Mouse (Mus musculus): ENCODE data around the gene Ttll6. TPM values are rescaled to one million over a fixed set of nuclear protein-coding genes. Genes with fewer than 3 reads are reported as not detected.
A peak's percentile ranks its signal among the peaks of the same experiment; 100 is the strongest.

Ttll6 gene
- polyA plus RNA-seq, 1 experiment = not detected

DNA sequence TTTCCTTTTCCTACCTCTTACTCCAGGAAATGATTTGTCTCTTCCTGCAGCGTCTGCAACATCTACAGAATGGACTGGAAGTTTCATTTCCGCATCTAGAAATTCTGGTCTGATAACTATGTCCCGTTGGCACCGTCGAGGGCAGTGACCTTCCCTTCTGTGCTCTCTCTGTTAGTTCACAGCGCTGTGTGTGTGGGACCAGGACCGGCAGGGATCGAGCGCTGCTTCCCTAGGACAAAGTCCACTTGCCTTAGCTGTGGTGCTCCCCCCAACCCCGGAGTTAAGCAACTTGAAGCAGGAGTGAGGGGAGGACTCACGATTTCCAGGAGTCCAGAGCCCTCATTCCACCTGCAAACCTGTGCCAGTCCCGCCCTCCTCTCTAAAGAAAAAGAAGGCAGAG lies 31.2 kb downstream of the Ttll6 start:
- no peaks in the 10 kb centered on the region for H3K36me3 ChIP-seq (ENCODE audit: control insufficient read depth, insufficient read depth, low read length)

DNA sequence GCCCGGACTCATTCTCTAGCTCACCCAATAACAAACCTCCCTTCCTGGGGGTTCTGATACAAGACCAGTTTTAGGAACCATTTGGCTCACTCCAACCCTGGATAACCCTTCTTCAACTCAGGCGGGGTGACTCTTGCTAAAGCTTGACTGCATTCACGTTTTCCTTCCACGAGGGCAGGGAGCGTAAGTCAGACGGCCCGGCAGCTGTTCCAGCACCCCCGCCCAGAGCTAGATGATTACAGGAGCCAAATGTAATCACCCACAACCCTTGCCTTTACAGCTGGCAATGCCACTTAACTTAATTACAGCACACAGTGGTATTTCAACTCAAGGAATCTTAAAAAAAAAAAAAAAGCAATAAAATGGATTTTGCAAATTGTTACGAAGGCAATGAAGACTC lies 34.5 kb downstream of the Ttll6 start:
- Histone ChIP-seq H3K4me3 (ENCODE audit: low read depth, low read length) (no peak overlapping the region), H3K27ac (ENCODE audit: insufficient read depth, low read depth, low read length) (no peak overlapping the region), H3K27me3 (ENCODE audit: control insufficient read depth, insufficient read depth, low read length) (peaks cover 65% of the 10 kb centered on the region), H3K36me3 (ENCODE audit: control insufficient read depth, insufficient read depth, low read length) (no peaks in the 10 kb centered on the region), H3K4me1 (ENCODE audit: control insufficient read depth, insufficient read depth, insufficient read length, low read length) (peaks cover 2% of the 10 kb centered on the region; the same call in 1 of the 2 replicates)
- TF ChIP-seq CTCF (IDR thresholded peaks at IDR 0.05; ENCODE audit: extremely low read depth, insufficient read length, insufficient replicate concordance, low read depth, low read length) (no peak), POLR2A (IDR thresholded peaks at IDR 0.05; ENCODE audit: low read depth, low read length) (no peak)
- 21% methylated on average over 9 of the region's 9 CpGs for WGBS

More for the DNA sequence above, 31.2 kb downstream of the Ttll6 start:
- H3K27me3 ChIP-seq (ENCODE audit: control insufficient read depth, insufficient read depth, low read length) = peaks cover 34% of the 10 kb centered on the region
- no peak overlapping the region for H3K4me3 ChIP-seq (ENCODE audit: low read depth, low read length)
- no peak overlapping the region for H3K27ac ChIP-seq (ENCODE audit: insufficient read depth, low read depth, low read length)
- no peak for TF ChIP-seq CTCF (IDR thresholded peaks at IDR 0.05; ENCODE audit: extremely low read depth, insufficient read length, insufficient replicate concordance, low read depth, low read length)
- TF ChIP-seq POLR2A (IDR thresholded peaks at IDR 0.05; ENCODE audit: low read depth, low read length) = no peak
- WGBS = 24% methylated on average over 12 of the region's 12 CpGs
- H3K4me1 ChIP-seq (ENCODE audit: control insufficient read depth, insufficient read depth, insufficient read length, low read length) = no peaks in the 10 kb centered on the region; the same call in 1 of the 2 replicates

DNA sequence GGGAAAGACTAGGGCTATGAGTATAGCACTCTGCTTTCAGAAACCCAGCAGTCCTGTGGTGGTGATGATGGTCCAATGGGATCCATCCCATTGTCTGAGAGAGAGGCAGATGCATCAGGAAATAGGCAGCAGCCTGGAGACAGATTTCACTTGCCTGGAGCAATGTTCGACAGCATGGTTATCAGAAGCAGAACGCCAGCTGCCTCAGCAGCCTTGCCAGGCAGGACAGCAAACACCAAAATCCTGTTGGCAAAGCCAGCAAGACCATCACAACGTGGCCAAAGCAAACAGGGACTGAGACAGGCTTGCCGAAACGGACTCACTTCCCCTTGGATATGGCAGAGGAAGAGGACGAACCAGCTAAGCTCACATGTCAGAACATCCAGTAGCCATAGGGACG lies 35.4 kb downstream of the Ttll6 start:
- Histone ChIP-seq H3K27me3 (ENCODE audit: control insufficient read depth, insufficient read depth, low read length) (peaks cover 67% of the 10 kb centered on the region), H3K4me1 (ENCODE audit: control insufficient read depth, insufficient read depth, insufficient read length, low read length) (peaks cover 3% of the 10 kb centered on the region; the same call in 1 of the 2 replicates), H3K4me3 (ENCODE audit: low read depth, low read length) (no peak overlapping the region), H3K36me3 (ENCODE audit: control insufficient read depth, insufficient read depth, low read length) (no peaks in the 10 kb centered on the region), H3K27ac (ENCODE audit: insufficient read depth, low read depth, low read length) (no peak overlapping the region)
- TF ChIP-seq CTCF (IDR thresholded peaks at IDR 0.05; ENCODE audit: extremely low read depth, insufficient read length, insufficient replicate concordance, low read depth, low read length) (no peak), POLR2A (IDR thresholded peaks at IDR 0.05; ENCODE audit: low read depth, low read length) (no peak)
- 16% methylated on average over 7 of the region's 7 CpGs for WGBS

DNA sequence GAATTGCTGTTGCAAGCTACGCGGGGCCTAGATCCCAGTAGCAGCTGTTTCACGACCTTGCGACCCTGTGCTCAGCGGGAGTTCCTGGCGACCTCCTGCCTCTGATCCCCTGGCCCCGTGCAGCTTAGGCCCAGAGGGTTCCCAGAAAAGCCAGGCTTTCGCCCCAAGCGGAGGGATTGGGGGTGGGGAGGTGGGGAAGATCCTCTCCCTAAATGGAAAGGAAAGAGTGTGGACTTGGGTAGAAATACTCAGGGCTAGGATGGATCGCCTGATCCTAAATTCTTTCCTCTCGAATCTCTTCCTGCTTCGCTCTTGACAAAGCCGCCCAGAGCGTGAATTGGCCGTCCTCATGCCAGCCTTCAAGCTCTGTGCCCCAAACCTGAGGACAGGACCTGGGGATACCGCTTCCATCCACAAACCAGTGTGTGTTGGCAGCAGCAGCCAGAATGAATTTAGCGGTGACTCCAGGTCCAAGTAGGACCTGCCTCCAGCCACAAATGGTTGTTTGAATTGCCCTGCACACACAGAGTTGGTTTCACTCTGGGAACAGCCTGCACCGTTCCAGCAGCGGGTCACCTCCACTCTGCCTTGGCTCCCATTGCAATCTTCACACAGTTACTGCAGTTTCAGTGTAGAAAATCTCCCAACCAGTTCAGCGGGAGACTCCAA lies 37.3 kb downstream of the Ttll6 start:
- Histone ChIP-seq H3K36me3 (ENCODE audit: control insufficient read depth, insufficient read depth, low read length) (no peaks in the 10 kb centered on the region), H3K4me1 (ENCODE audit: control insufficient read depth, insufficient read depth, insufficient read length, low read length) (peaks cover 3% of the 10 kb centered on the region; the same call in 1 of the 2 replicates), H3K4me3 (ENCODE audit: low read depth, low read length) (no peak overlapping the region), H3K27ac (ENCODE audit: insufficient read depth, low read depth, low read length) (no peak overlapping the region), H3K27me3 (ENCODE audit: control insufficient read depth, insufficient read depth, low read length) (peaks cover 79% of the 10 kb centered on the region)
- no peak for TF ChIP-seq POLR2A (IDR thresholded peaks at IDR 0.05; ENCODE audit: low read depth, low read length)
- no peak for TF ChIP-seq CTCF (IDR thresholded peaks at IDR 0.05; ENCODE audit: extremely low read depth, insufficient read length, insufficient replicate concordance, low read depth, low read length)
- WGBS = 36% methylated on average over 20 of the region's 20 CpGs

DNA sequence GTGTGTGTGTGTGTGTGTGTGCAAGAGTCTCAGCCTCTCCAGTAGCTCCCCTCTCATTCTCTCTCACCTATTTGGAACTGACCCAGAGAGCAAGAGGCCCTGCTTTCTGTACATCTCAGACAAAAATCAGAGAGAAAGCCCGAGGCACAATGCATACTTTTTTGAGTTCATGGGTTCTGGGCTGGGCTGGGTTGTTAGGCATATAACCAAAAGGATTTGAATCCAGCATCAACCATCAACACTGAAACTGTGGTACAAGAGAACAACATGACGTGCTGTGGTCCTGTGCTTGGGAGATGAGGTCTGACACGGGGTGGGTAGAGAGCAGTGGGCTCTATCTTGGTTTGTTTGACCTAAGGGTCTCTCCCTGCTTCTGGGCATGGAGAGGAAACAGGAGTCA lies 38.0 kb downstream of the Ttll6 start:
- Histone ChIP-seq H3K4me3 (ENCODE audit: low read depth, low read length) (no peak overlapping the region), H3K27ac (ENCODE audit: insufficient read depth, low read depth, low read length) (no peak overlapping the region), H3K36me3 (ENCODE audit: control insufficient read depth, insufficient read depth, low read length) (no peaks in the 10 kb centered on the region), H3K4me1 (ENCODE audit: control insufficient read depth, insufficient read depth, insufficient read length, low read length) (peaks cover 3% of the 10 kb centered on the region; the same call in 1 of the 2 replicates), H3K27me3 (ENCODE audit: control insufficient read depth, insufficient read depth, low read length) (peaks cover 84% of the 10 kb centered on the region)
- TF ChIP-seq POLR2A (IDR thresholded peaks at IDR 0.05; ENCODE audit: low read depth, low read length) (no peak), CTCF (IDR thresholded peaks at IDR 0.05; ENCODE audit: extremely low read depth, insufficient read length, insufficient replicate concordance, low read depth, low read length) (no peak)
- 38% methylated on average over 3 of the region's 3 CpGs for WGBS

DNA sequence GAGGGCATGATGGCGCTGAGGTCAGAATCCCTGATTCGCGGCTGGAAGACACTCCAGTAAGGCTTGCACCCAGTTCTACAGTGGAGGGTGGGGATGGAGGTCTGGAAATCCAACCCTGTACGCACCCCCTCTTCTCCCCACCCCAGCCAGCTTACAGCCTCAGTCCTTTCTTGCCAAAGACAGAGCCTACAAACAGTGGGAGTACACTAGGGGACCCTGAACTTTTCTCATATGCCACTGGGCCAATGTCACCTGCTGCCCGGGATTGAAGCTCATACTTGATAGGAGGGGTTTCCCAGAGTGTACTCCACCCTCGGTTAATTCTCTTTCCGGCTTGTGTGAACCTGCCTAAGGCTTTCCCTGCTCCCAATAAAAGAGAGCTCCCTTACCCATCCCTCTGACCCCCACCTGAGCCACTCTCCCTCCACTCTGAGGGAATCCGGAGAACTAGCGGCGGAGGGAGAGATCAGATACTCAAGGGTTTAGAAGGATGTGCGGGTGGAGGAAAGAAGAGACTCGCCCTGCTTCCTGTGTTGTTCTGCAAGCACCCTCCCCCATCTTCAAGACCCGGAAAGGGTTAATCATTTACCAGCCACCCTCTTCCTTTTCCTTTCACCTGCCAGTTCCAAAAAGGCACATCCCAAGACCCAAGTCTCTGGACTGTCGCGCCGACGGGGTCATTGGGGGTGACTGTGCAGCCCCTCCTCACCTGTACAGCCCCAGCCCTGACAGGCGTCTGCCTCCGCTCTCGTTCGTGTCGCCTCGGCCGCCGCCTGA lies 39.1 kb downstream of the Ttll6 start:
- no peak for TF ChIP-seq CTCF (IDR thresholded peaks at IDR 0.05; ENCODE audit: extremely low read depth, insufficient read length, insufficient replicate concordance, low read depth, low read length)
- H3K4me3 ChIP-seq (ENCODE audit: low read depth, low read length) = peak overlapping the region; percentile 31
- 3% methylated on average over 25 of the region's 25 CpGs for WGBS
- H3K27ac ChIP-seq (ENCODE audit: insufficient read depth, low read depth, low read length) = no peak overlapping the region
- H3K4me1 ChIP-seq (ENCODE audit: control insufficient read depth, insufficient read depth, insufficient read length, low read length) = peaks cover 3% of the 10 kb centered on the region; the same call in 1 of the 2 replicates
- peaks cover 81% of the 10 kb centered on the region for H3K27me3 ChIP-seq (ENCODE audit: control insufficient read depth, insufficient read depth, low read length)
- H3K36me3 ChIP-seq (ENCODE audit: control insufficient read depth, insufficient read depth, low read length) = no peaks in the 10 kb centered on the region

DNA sequence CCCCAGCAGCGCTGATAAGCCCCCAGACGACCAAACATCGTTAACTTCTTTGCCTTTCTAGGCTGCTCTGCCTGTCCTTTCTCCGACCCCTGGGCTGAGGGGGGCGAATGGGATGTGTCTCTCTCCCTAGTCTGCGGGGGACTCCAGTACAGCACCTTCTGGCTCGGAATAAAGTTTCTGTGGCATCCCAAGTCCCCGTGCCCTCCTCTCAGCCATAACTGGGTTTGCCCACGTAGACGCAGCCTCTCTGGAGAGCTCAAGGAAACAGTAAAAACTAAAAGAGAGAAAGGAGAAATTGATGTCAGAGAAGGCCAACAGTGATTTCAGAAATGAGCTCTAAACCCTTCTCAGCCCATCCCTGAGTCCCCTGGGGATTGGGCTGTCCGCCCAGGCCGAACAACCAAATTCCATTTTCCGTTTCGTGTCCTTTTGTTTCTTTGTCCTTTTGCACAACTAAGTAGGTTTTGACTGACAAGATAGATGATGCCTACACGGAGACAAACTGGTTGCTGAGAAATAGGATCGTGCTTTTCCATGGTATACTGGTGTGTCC lies 39.8 kb downstream of the Ttll6 start:
- H3K27me3 ChIP-seq (ENCODE audit: control insufficient read depth, insufficient read depth, low read length) = peaks cover 82% of the 10 kb centered on the region
- TF ChIP-seq CTCF (IDR thresholded peaks at IDR 0.05; ENCODE audit: extremely low read depth, insufficient read length, insufficient replicate concordance, low read depth, low read length) (no peak), POLR2A (IDR thresholded peaks at IDR 0.05; ENCODE audit: low read depth, low read length) (no peak)
- no peak overlapping the region for H3K27ac ChIP-seq (ENCODE audit: insufficient read depth, low read depth, low read length)
- H3K4me3 ChIP-seq (ENCODE audit: low read depth, low read length) = peak overlapping the region; percentile 31
- H3K4me1 ChIP-seq (ENCODE audit: control insufficient read depth, insufficient read depth, insufficient read length, low read length) = peaks cover 3% of the 10 kb centered on the region; the same call in 1 of the 2 replicates
- 5% methylated on average over 16 of the region's 16 CpGs for WGBS
- H3K36me3 ChIP-seq (ENCODE audit: control insufficient read depth, insufficient read depth, low read length) = no peaks in the 10 kb centered on the region

All from small intestine, adult 2 months (tissue).